Mouse (Mus musculus) embryo, embryonic 11.5 days (tissue): ENCODE measurements around the gene Olfr993.

Source experiments
- DNase-seq: peaks from one replicate; pipeline ENCODE4 v3.0.0-alpha.2; 2012; ENCODE audit warnings: low read depth, low spot score

Gene Olfr993

GRCm38 (mm10) chr2:85414777-85415176, at the start of gene Olfr993:
TSS of gene Olfr993 (minus strand) at chr2:85414877.
- DNase-seq = no peak

- DNase-seq = no peak
Observed at GRCm38 (mm10) chr2:85443539-85443938, 28.9 kb upstream of the Olfr993 start, which contains the start of gene Olfr995. TSS of gene Olfr995 (minus strand) at chr2:85443639.

- no peak for DNase-seq
Observed at GRCm38 (mm10) chr2:85442546-85442945, 27.9 kb upstream of the Olfr993 start.

DNA sequence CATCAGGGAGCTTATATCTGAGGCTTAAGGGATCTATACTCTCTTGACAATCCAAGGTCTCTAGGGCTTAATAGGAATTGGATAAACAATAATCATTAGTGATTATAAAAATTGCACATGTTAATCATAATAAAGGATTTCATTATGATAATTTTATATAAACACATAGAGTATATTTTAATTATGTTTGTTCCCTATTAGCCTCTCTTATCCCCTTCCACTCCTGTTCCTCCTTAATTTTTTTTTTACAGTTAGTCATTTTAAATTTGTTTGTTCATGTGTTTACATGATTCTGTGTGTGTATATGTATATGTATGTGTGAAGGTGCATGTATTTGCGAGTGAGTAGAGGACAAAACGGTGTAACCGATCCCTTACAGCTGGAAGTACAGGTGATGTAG, 21.7 kb upstream of the Olfr993 start, which contains the start of gene Olfr994:
TSS of gene Olfr994 (minus strand) at position 101 of the 400 bp plus-strand sequence.
- no peak for DNase-seq

DNA sequence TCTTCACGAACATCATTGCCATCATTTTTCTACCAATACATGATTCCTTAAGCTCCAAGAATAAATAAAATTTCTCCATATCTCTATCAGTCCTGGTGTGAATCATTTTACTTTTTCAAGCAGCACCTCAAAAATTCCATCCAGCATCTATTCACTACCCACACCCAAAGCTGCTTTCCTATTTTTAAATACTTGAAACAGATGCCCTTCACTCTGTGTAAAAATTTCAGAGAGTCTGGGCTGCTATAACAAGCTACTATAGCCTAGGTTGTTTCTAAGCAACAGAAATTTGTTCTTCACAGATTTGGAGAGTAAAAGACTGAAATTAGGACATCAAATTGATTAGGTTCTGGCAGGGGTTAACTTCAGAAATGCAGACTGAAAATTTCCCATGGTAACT, 11.2 kb upstream of the Olfr993 start:
- no peak for DNase-seq

DNA sequence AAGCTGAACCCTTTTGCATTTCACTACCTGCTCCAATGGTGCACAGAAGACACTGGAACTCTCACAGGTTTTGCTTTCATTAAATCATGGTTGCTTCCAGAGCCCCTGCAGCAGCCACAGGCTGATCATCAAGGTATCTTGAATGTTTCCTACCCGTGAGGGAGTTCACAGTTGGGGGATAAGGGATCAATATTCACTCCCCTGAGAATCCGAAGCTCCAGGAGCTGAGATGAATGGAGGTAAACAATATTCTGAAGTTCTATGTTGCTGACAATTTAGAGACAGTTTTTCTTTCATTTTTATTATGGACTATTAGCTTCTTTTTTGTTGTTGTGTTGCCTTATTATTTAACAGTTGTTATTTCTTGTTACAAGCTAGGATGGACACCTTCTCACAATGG, 5.3 kb downstream of the Olfr993 start, which contains the start of gene Olfr992:
TSS of gene Olfr992 (minus strand) at position 101 of the 400 bp plus-strand sequence.
- DNase-seq = no peak
